25 mouse cellular contexts compared by ENCODE assay signal in the genomic region with DNA sequence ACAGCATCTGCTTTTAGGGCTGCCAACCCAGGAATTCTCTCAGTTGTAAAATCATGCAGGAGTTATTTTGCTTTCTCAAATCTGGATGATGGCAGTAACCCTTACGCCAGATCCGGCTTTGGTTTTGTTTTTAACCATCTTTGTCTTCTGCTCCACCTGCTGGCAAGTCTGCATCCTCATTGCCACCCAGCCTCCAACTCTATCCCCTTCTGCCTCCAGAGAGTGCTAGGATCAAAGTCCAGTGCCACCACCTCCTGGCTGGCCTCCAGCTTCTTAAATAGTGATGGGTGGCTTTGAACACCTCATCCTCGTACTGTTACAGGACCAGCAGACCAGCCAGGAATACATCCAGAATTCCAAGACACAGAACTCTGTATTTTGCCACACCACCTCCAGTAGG. TPM values are rescaled to one million over a fixed set of nuclear protein-coding genes. Genes with fewer than 3 reads are reported as not detected.
DNase-seq lines count a peak whose midpoint lies in the region; ATAC-seq and TF ChIP-seq lines count a peak whose summit lies in the region.
"Had no signal": no experiment of that assay in that cellular context is flagged by ENCODE, and none has a peak within 500 bp of the region (broad histone marks: within the 10 kb centered on the region; RNA-seq: fewer than 3 reads in every experiment).

No protein-coding gene starts in this region.

- H3K4me1 ChIP-seq in kidney, embryonic 16.5 days (ENCODE audit: insufficient read depth, low read length): no peaks in the 10 kb centered on the region
- no peaks in the 10 kb centered on the region for H3K4me1 ChIP-seq in ES-Bruce4 (ENCODE audit: control insufficient read depth, insufficient read depth, low read length)
- H3K4me1 ChIP-seq in bone marrow, adult 2 months (ENCODE audit: control insufficient read depth, insufficient read depth, low read length): no peaks in the 10 kb centered on the region
- H3K4me1 ChIP-seq in midbrain, embryonic 14.5 days (ENCODE audit: control insufficient read depth, insufficient read depth, low read length): no peaks in the 10 kb centered on the region
- H3K4me1 ChIP-seq: embryonic facial prominence, embryonic 10.5 days; liver, embryonic 13.5 days had no signal

- H3K9me3 ChIP-seq in kidney, embryonic 16.5 days (ENCODE audit: low read length): 0 out of 2 replicates have a peak, but pooled peaks cover 5% of the 10 kb centered on the region
- H3K9me3 ChIP-seq in ES-Bruce4 (replicated peaks; ENCODE audit: control insufficient read depth, insufficient read depth, low read length, poor library complexity, severe bottlenecking): peaks cover 7% of the 10 kb centered on the region
- no peaks in the 10 kb centered on the region for H3K9me3 ChIP-seq in midbrain, embryonic 14.5 days (ENCODE audit: control insufficient read depth, low read length)
- H3K9me3 ChIP-seq: embryonic facial prominence, embryonic 10.5 days; liver, embryonic 13.5 days had no signal

- WGBS in kidney, embryonic 16.5 days: 85% methylated on average over 3 of the region's 3 CpGs
- 70% methylated on average over 3 of the region's 3 CpGs for WGBS in bone marrow, adult 2 months
- WGBS in macrophage (ENCODE audit: missing documents): 79% methylated on average over 3 of the region's 3 CpGs
- 86% methylated on average over 3 of the region's 3 CpGs for WGBS in midbrain, embryonic 14.5 days

- no peak overlapping the region for H3K9ac ChIP-seq in kidney, embryonic 16.5 days (replicated peaks; ENCODE audit: low read length)
- no peak overlapping the region for H3K9ac ChIP-seq in ES-Bruce4 (ENCODE audit: low read depth, poor library complexity, severe bottlenecking)
- H3K9ac ChIP-seq in midbrain, embryonic 14.5 days (replicated peaks; ENCODE audit: low read length): no peak overlapping the region
- H3K9ac ChIP-seq: liver, embryonic 13.5 days had no signal

- H3K79me2 ChIP-seq in macrophage (ENCODE audit: inconsistent target): peaks cover 11% of the 10 kb centered on the region; the same call in 1 of the 2 replicates

- TF ChIP-seq EP300 in ES-Bruce4 (IDR thresholded peaks at IDR 0.05; ENCODE audit: insufficient read depth, low read depth, low read length): no peak

- no peak overlapping the region for H3K27ac ChIP-seq in kidney, embryonic 16.5 days (ENCODE audit: low read length)
- H3K27ac ChIP-seq in ES-Bruce4 (ENCODE audit: insufficient read depth, low read length) (no peak overlapping the region), macrophage (peak overlapping the region; percentile 98)
- H3K27ac ChIP-seq in bone marrow, adult 2 months (ENCODE audit: control insufficient read depth, insufficient read depth, low read depth, low read length, poor library complexity): no peak overlapping the region
- H3K27ac ChIP-seq in midbrain, embryonic 14.5 days (replicated peaks; ENCODE audit: low read depth, low read length): no peak overlapping the region
- H3K27ac ChIP-seq: embryonic facial prominence, embryonic 10.5 days; liver, embryonic 13.5 days had no signal

- peak; percentile 43 for DNase-seq in kidney, adult 18-20 months
- DNase-seq in frontal cortex, postnatal 10 days (ENCODE audit: low spot score in 2 of 2): no peak
- DNase-seq in midbrain, embryonic 14.5 days: no peak
- DNase-seq: adrenal gland, adult 2 months; cerebellum, adult 11-12 months; cerebellum, postnatal 36 days; heart, adult 18-20 months; left cerebral cortex, postnatal 4 days; liver, embryonic 13.5 days; retina, postnatal 1 day; thymus, postnatal 4 days had no signal

- peak; percentile 45 for TF ChIP-seq CTCF in ES-Bruce4 (IDR thresholded peaks at IDR 0.05; ENCODE audit: low read depth, low read length)
- peak; percentile 23; the same call in 1 of the 2 replicates for TF ChIP-seq CTCF in bone marrow, adult 2 months (IDR thresholded peaks at IDR 0.05; ENCODE audit: control insufficient read depth, insufficient read depth, low read length)

- ATAC-seq in kidney, embryonic 16.5 days (ENCODE audit: low FRiP score, low TSS enrichment): no peak
- ATAC-seq in midbrain, embryonic 14.5 days (ENCODE audit: low FRiP score, low TSS enrichment): no peak
- ATAC-seq: forebrain, embryonic 14.5 days; lung, postnatal 0 days had no signal

- H3K27me3 ChIP-seq in kidney, embryonic 16.5 days (ENCODE audit: insufficient read depth, low read length): no peaks in the 10 kb centered on the region
- H3K27me3 ChIP-seq in ES-Bruce4 (ENCODE audit: control insufficient read depth, insufficient read depth, low read length, poor library complexity, severe bottlenecking): no peaks in the 10 kb centered on the region
- H3K27me3 ChIP-seq in midbrain, embryonic 14.5 days (ENCODE audit: control insufficient read depth, insufficient read depth, low read length): no peaks in the 10 kb centered on the region
- H3K27me3 ChIP-seq: liver, embryonic 13.5 days had no signal

- H3K36me3 ChIP-seq in kidney, embryonic 16.5 days (ENCODE audit: insufficient read depth, low read length): no peaks in the 10 kb centered on the region
- no peaks in the 10 kb centered on the region for H3K36me3 ChIP-seq in ES-Bruce4 (ENCODE audit: control insufficient read depth, insufficient read depth, low read length, poor library complexity, severe bottlenecking)
- H3K36me3 ChIP-seq in macrophage (ENCODE audit: inconsistent target): no peaks in the 10 kb centered on the region
- H3K36me3 ChIP-seq in midbrain, embryonic 14.5 days (ENCODE audit: control insufficient read depth, insufficient read depth, low read length): no peaks in the 10 kb centered on the region
- H3K36me3 ChIP-seq: embryonic facial prominence, embryonic 10.5 days; liver, embryonic 13.5 days had no signal

- H3K4me3 ChIP-seq in kidney, embryonic 16.5 days (ENCODE audit: low read length): no peak overlapping the region
- H3K4me3 ChIP-seq in ES-Bruce4 (ENCODE audit: low read depth, low read length) (no peak overlapping the region), macrophage (ENCODE audit: inconsistent target) (no peak overlapping the region)
- no peak overlapping the region for H3K4me3 ChIP-seq in bone marrow, adult 2 months (replicated peaks; ENCODE audit: control insufficient read depth, low read depth, low read length)
- no peak overlapping the region for H3K4me3 ChIP-seq in midbrain, embryonic 14.5 days (replicated peaks; ENCODE audit: low read depth, low read length)
- H3K4me3 ChIP-seq: embryonic facial prominence, embryonic 10.5 days; liver, embryonic 13.5 days had no signal

- TF ChIP-seq POLR2A in ES-Bruce4 (IDR thresholded peaks at IDR 0.05; ENCODE audit: insufficient read depth, low read length): no peak
- no peak for TF ChIP-seq POLR2A in bone marrow, adult 2 months (IDR thresholded peaks at IDR 0.05; ENCODE audit: borderline replicate concordance, control insufficient read depth, low read depth, low read length)

- no peak overlapping the region for H3K4me2 ChIP-seq in kidney, embryonic 16.5 days (replicated peaks; ENCODE audit: low read depth, low read length)
- H3K4me2 ChIP-seq in midbrain, embryonic 14.5 days (ENCODE audit: low read length): no peak overlapping the region
- H3K4me2 ChIP-seq: liver, embryonic 13.5 days had no signal

RNA-seq across cellular contexts. Expression of gene Dppa3, which starts 10.5 kb away (rescaled TPM):
- polyA plus RNA-seq in kidney, embryonic 16.5 days (2015; fragmentation: Nextera tagmentation; extraction: Ambion mirVana): not detected in 2 replicates
- polyA plus RNA-seq in ES-Bruce4 (2011; ENCODE audit: insufficient read depth, insufficient read length, low read depth, missing spikeins): 203 and 217 TPM in 2 replicates
- polyA plus RNA-seq in bone marrow, adult 2 months (2011; ENCODE audit: insufficient read depth, insufficient read length, low replicate concordance, missing spikeins): 1.8 TPM in 1 of 2 replicates, not detected in the other
- 1 to 10 TPM in 6 of 26 experiments, not detected in 20; 1.1 to 3.8 (median 1.5) TPM for total RNA-seq in macrophage (2018; cell fraction: chromatin; rRNA removed)
- total RNA-seq in macrophage (2018; cell fraction: cytosol; rRNA removed): 1 to 10 TPM in 5 of 26 experiments, under 1 TPM in 20, not detected in 1; 0.29 to 1.3 (median 0.58) TPM
- total RNA-seq in macrophage (2018; cell fraction: nucleus; rRNA removed): 1 to 10 TPM in 15 of 26 experiments, under 1 TPM in 2, not detected in 9; 0.86 to 5.5 (median 1.8) TPM
- 1.3 to 3.4 TPM (median 1.4 TPM) in 3 replicates for polyA plus RNA-seq in macrophage (2018)
- not detected in 2 replicates for polyA plus RNA-seq in midbrain, embryonic 14.5 days (2014; fragmentation: Nextera tagmentation; extraction: Ambion mirVana)
- total RNA-seq: adrenal gland, adult 2 months; gastrocnemius, adult 18-20 months; heart, adult 18-20 months; layer of hippocampus, adult 18-20 months; left cerebral cortex, adult 18-20 months; left cerebral cortex, postnatal 4 days had no signal
- polyA plus RNA-seq: adrenal gland, adult 2 months; brain, embryonic 14.5 days; embryonic facial prominence, embryonic 10.5 days; forebrain, embryonic 14.5 days; heart, embryonic 16.5 days; hindbrain, embryonic 11.5 days; liver, embryonic 13.5 days; lung, postnatal 0 days; neural tube, embryonic 14.5 days had no signal

RNA-seq across cellular contexts. Expression of gene Gdf3, which starts 26.8 kb away (rescaled TPM):
- not detected in 2 replicates for polyA plus RNA-seq in kidney, embryonic 16.5 days (2015; fragmentation: Nextera tagmentation; extraction: Ambion mirVana)
- polyA plus RNA-seq in ES-Bruce4 (2011; ENCODE audit: insufficient read depth, insufficient read length, low read depth, missing spikeins) (34.8 and 37.0 TPM in 2 replicates), macrophage (2018) (23.1 to 29.1 TPM (median 26.4 TPM) in 3 replicates)
- 2.0 and 8.2 TPM in 2 replicates for polyA plus RNA-seq in bone marrow, adult 2 months (2011; ENCODE audit: insufficient read depth, insufficient read length, low replicate concordance, missing spikeins)
- total RNA-seq in macrophage (2018; cell fraction: chromatin; rRNA removed): 10 to 100 TPM in 2 of 26 experiments, 1 to 10 TPM in 24; 1.8 to 12.0 (median 4.9) TPM
- 10 to 100 TPM; 10.5 to 25.7 (median 18.3) TPM for total RNA-seq in macrophage (2018; cell fraction: cytosol; rRNA removed)
- 10 to 100 TPM in 25 of 26 experiments, 1 to 10 TPM in 1; 5.4 to 27.0 (median 20.6) TPM for total RNA-seq in macrophage (2018; cell fraction: nucleus; rRNA removed)
- polyA plus RNA-seq in midbrain, embryonic 14.5 days (2014; fragmentation: Nextera tagmentation; extraction: Ambion mirVana): 0.13 TPM in 1 of 2 replicates, not detected in the other
- total RNA-seq: adrenal gland, adult 2 months; gastrocnemius, adult 18-20 months; heart, adult 18-20 months; layer of hippocampus, adult 18-20 months; left cerebral cortex, adult 18-20 months; left cerebral cortex, postnatal 4 days had no signal
- polyA plus RNA-seq: brain, embryonic 14.5 days; forebrain, embryonic 14.5 days; lung, postnatal 0 days; neural tube, embryonic 14.5 days had no signal

RNA-seq across cellular contexts. Expression of gene Apobec1, which starts 34.4 kb away (rescaled TPM):
- polyA plus RNA-seq in kidney, embryonic 16.5 days (2015; fragmentation: Nextera tagmentation; extraction: Ambion mirVana): 2.3 and 3.2 TPM in 2 replicates
- polyA plus RNA-seq in ES-Bruce4 (2011; ENCODE audit: insufficient read depth, insufficient read length, low read depth, missing spikeins) (7.9 and 9.7 TPM in 2 replicates), macrophage (2018) (444 to 687 TPM (median 596 TPM) in 3 replicates)
- 9.8 and 23.3 TPM in 2 replicates for polyA plus RNA-seq in bone marrow, adult 2 months (2011; ENCODE audit: insufficient read depth, insufficient read length, low replicate concordance, missing spikeins)
- total RNA-seq in macrophage (2018; cell fraction: chromatin; rRNA removed): 1,000 to 10,000 TPM in 17 of 26 experiments, 100 to 1,000 TPM in 9; 315 to 2,085 (median 1,261) TPM
- 100 to 1,000 TPM; 233 to 622 (median 484) TPM for total RNA-seq in macrophage (2018; cell fraction: cytosol; rRNA removed)
- total RNA-seq in macrophage (2018; cell fraction: nucleus; rRNA removed): 1,000 to 10,000 TPM in 12 of 26 experiments, 100 to 1,000 TPM in 14; 360 to 1,596 (median 951) TPM
- 0.31 and 1.6 TPM in 2 replicates for polyA plus RNA-seq in midbrain, embryonic 14.5 days (2014; fragmentation: Nextera tagmentation; extraction: Ambion mirVana)

Comparison
In these comparisons a context has a peak if more than half of its experiments do, and no peak if none do; other contexts are left out.
1. RNA of gene Dppa3, which starts 10.5 kb away (polyA plus RNA-seq): 203 to 217 TPM in ES-Bruce4; 1.3 to 3.4 TPM in macrophage, 1.8 TPM in bone marrow, adult 2 months, not detected in midbrain, embryonic 14.5 days and not detected in kidney, embryonic 16.5 days; every median in the first group is over 10 times any median in the second.
2. RNA of gene Apobec1, which starts 34.4 kb away (polyA plus RNA-seq): 444 to 687 TPM in macrophage; 9.8 to 23.3 TPM in bone marrow, adult 2 months, 7.9 to 9.7 TPM in ES-Bruce4, 2.3 to 3.2 TPM in kidney, embryonic 16.5 days and 0.31 to 1.6 TPM in midbrain, embryonic 14.5 days; every median in the first group is over 10 times any median in the second.